Mouse (Mus musculus) adrenal gland, adult 8-10 months (tissue): ENCODE results near the gene Tenm1. TPM values are rescaled to one million over a fixed set of nuclear protein-coding genes. Genes with fewer than 3 reads are reported as not detected.

ENCODE experiments used
- DNase-seq: peaks from one replicate; pipeline ENCODE4 v3.0.0; 2022
- total RNA-seq, 4 experiments: library from RNA; stranded (reverse); gene quantifications; 2 replicates each; pipeline ENCODE4 v1.2.4; 2022

The Tenm1 gene
- total RNA-seq, 4 experiments from 2014 or later: 0.87 to 1.9 (median 1.3) TPM

DNA sequence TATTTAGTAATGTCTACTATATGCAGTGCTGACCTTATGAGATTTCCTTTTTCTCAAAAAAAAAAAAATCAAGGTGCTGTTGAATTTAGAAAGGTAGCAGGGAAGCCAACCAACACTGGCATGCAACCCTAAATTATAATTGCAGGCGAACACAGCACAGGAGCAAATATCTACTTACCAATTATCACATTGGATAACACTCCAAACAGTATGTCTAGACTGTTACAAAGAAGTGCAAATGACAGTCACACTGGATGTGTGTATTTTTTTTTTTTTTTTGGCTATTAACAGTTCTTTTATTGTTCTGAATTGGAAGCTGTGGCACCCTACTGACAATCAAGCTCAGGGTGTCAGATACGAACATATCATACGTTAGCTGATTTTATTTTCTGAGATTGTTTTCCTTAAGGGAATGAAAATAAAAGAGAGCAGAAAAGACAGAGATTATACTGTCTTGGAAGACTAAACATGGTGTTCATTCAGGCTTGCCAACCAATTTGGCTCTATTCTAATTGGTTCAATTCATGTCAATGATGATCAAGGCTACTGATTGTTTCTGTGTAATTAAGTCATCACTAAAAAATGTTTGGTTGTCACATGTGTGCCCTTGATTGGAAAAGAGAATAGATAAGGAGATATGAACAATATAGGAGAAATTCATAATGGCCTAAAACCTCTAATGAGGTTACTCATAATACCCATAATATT, 710.7 kb downstream of the Tenm1 start:
- no peak for DNase-seq

GRCm38 (mm10) chrX:42700291-42700690, 728.6 kb downstream of the Tenm1 start:
- DNase-seq: no peak

GRCm38 (mm10) chrX:42647131-42647530, 781.8 kb downstream of the Tenm1 start:
- no peak for DNase-seq

GRCm38 (mm10) chrX:42580521-42580920, 848.4 kb downstream of the Tenm1 start:
- DNase-seq: no peak

DNA sequence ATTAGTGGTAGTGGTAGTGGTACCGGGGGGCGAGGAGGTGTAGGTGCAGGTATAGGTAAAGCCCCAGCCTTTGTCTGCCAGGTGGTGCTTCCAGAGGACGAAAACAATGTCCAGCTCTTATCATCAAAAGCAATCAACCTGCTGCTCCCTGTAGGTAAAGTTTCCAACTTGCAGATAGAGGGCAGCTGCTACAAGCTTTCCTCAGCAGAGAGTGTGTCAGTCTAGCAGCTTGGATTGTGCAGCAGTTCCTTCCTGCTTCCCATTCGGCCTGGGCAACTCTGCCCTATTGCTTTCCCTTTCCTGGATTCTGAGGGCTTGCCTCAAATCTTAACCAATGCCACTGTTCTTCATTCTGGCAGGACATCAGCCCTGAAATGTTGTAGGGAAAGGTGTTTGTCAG, 870.2 kb downstream of the Tenm1 start:
- no peak for DNase-seq

GRCm38 (mm10) chrX:42557284-42557683, 871.6 kb downstream of the Tenm1 start:
- peak; percentile 17 for DNase-seq

DNA sequence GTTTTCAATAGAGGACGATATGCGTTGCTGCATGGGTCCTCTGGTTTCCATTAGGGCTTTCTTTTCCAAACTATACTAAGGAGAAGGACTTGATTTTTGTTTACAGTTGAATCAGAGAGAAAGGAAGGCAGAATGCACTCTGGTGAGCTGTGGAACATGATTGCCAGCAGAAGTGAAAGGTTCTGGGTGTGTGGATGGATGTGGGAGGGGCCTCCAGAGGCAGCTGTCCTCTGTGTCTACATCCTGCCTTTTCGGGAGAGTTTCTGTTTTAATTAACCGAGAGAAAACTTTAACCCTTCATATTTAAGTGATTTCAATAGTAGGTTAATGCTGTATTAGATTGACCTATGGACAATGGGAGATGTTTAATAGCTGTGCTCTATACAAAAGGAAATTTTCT, 880.4 kb downstream of the Tenm1 start:
- DNase-seq: no peak

DNA sequence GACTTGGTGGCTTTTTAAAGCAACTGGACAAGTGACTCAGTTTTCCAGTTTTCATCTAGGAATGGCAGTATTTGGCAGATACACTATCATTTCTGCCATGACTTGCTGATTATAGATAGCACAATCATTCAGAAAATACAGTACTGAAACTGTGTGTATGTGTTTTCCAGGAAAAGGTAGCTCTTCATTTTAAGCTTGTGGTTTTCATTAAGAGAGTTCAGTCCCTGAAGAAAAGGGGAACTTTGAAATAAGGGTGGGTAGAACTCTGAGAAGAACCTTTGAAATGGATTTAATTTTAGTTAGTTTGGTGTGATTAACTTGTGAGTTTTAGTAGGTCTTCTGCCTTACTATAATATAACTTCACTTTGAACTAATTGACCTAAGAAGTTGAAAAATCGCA, 883.9 kb downstream of the Tenm1 start:
- no peak for DNase-seq

GRCm38 (mm10) chrX:42540756-42541053, 888.2 kb downstream of the Tenm1 start:
- peak; percentile 38 for DNase-seq

- DNase-seq: no peak
These were observed 888.7 kb downstream of the Tenm1 start for GRCm38 (mm10) chrX:42540030-42540755.

DNA sequence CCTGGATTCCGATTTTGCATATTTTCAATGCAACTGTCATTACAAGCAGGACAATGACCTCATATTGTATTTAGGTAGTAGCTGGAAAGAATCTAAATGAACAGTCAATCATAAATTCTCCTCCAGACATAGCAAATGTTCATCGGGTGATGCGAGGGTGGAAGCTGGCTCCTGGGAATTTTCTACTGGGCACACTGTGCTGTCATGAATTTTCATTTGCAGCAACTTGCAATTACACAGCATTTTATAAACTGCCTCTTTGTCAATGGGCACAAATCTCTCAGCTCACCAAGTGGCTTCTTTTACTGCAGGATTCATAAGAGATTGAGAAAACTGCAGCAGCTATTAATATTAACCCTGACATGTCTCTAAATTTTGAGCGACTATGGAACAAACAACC, 898.2 kb downstream of the Tenm1 start:
- DNase-seq: no peak

DNA sequence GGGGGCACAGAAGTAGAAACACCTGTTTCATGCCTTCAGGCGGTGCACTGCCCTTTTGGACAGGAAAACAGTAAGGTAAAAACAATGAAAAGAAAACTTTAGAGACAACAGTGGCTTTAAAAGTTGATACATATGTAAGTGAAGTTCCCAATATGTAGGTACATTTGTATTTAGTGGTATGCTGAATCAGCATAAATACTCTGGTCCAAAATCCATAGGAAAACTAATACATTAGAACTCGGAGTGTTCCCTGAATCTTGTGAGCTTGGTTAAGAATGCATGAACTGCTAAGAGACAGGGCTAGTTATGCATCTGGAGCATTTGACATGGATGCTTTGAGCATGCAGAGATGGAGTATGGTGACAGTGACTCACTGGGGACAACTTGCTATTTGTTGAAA, 906.1 kb downstream of the Tenm1 start:
- no peak for DNase-seq

DNA sequence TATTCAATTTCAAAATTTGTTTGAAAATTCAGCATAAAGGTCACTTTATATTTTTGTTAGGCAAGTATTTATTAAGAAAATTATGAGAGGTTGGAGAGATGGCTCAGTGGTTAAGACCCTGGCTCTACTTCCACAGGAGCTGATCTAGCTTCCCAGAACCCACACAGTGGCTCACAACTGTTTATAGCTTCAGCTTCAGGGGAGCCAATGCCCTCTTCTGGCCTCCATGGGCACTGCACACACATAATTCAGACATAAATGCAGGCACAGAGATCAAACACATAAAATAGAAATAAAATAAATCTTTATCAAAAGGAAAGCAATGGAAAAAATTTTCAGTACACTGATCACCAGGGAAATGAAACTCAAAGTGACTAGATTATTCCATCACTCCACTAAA, 916.4 kb downstream of the Tenm1 start:
- no peak for DNase-seq

DNA sequence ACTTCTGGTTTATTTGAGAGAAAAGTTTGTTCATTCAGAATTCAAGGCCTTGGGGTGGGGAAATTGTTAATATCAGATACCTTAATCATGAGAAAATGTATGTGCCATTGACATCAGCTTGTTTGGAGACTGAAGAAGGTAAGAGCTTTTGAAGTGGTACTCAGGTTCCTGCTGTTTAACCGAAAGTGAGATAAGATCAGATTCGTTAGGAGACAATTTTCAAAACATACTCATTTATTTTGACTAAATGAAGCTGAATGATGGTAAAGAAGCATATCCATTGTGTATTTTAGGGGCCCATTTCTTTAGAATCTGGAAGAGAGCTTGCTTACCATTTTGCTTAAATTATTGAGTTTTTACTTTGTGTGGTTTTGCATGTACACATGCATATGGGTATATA, 917.8 kb downstream of the Tenm1 start:
- DNase-seq: no peak

GRCm38 (mm10) chrX:42502291-42503043, 926.5 kb downstream of the Tenm1 start, which contains the start of gene Sh2d1a:
Sh2d1a (plus strand) TSS chrX:42502453.
- no peak for DNase-seq

DNA sequence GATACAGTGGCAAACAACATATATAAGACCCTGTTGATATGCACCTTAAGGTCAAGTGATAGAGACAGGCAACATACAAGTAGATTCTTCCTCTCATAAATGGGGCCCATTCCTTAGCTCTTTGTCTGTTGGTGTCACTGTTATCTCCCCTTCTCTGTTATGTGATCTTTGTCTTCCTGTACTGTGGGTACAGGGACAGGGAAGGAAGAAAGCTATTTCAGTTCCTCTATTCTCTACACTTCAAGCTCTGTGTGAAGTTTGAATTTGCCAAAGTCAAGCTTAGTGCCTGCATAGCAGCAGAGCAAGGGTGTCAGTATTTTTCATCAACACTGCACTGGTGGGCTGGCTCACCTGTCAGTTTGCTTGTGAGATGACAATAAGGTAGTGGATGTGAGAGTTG, 928.4 kb downstream of the Tenm1 start:
- no peak for DNase-seq

DNA sequence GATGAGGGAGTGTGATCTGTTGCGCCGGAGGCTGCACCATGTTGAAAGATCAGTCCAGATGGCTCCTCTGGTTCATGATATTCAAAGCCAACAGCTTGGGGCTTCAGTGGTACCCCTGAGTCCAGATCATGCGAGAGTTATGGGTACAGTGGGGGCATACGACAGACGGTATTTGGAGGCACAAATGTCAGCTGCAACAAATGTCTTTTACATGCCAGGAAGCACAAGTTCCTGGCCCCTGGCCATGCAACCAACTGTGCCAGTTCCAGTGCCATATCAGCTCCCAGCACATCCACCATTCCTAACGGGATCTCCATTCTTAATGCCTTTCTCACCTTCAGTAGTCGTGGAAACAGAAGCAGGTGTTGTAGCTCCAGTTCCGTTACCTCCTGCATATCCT, 938.6 kb downstream of the Tenm1 start:
- DNase-seq: no peak

DNA sequence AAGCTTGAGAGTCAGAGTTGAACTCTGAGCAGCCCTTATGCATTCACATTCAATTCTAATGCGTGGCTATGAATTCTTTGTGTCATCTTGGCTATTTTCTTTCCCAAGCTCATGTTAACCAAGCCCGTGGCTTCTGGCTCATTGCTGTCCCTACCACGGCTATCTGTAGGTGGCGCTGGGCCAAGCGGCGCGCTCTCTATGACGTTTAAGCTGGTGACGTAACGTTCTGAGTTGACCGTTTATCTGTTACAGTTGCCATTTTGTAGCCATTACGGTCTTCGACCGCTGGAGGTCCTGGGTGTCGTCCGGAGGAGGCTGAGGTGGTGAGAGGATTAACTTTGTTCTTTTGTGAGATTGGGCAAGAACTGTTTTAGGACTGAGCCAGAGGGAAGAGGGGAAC, 939.5 kb downstream of the Tenm1 start, which contains the start of gene Tex13c2:
Tex13c2 (plus strand) TSS at position 246 of the 400 bp plus-strand sequence.
- DNase-seq: no peak

Other genes with a start within 250 kb of the Tenm1 start
- not detected for gene Tex13c1, start 162.0 kb upstream of the Tenm1 start, total RNA-seq